Mouse (Mus musculus) kidney, adult 2 months (tissue): ENCODE measurements around the gene 4930595M18Rik. TPM values are rescaled to one million over a fixed set of nuclear protein-coding genes. Genes with fewer than 3 reads are reported as not detected.

Source experiments
- DNase-seq: peaks from one replicate; pipeline ENCODE4 v3.0.0; 2021
- H3K27ac ChIP-seq: fragments of 200-500 bp; 2 replicates; pipeline ENCODE4 v1.5.1; 2012; ENCODE audit warnings: low read depth, low read length, control low read depth, inconsistent platforms; ENCODE audit not compliant: insufficient read depth
- H3K27me3 ChIP-seq: fragments of 200-500 bp; replicated peaks from 2 replicates; pipeline ENCODE4 v1.6.1; 2012; ENCODE audit warnings: mild to moderate bottlenecking, moderate library complexity, low read length, inconsistent platforms; ENCODE audit not compliant: control insufficient read depth, insufficient read depth
- H3K36me3 ChIP-seq: fragments of 200-500 bp; 2 replicates; pipeline ENCODE4 v1.6.1; 2012; ENCODE audit warnings: mild to moderate bottlenecking, moderate library complexity, low read length, inconsistent platforms; ENCODE audit not compliant: control insufficient read depth, insufficient read depth
- H3K4me1 ChIP-seq: fragments of 200-500 bp; 2 replicates; pipeline ENCODE4 v1.6.1; 2011; ENCODE audit warnings: low read length; ENCODE audit not compliant: control insufficient read depth, insufficient read depth
- H3K4me3 ChIP-seq: fragments of 200-500 bp; 2 replicates; pipeline ENCODE4 v1.5.1; 2011; ENCODE audit warnings: mild to moderate bottlenecking, low read depth, low read length, control low read depth; ENCODE audit not compliant: insufficient read depth
- CTCF ChIP-seq: fragments of 200-500 bp; conservative IDR thresholded peaks from 2 replicates; pipeline ENCODE4 v1.5.1; 2011; ENCODE audit warnings: low read depth, mild to moderate bottlenecking, control low read depth, low read length, moderate library complexity, mixed read lengths; ENCODE audit not compliant: insufficient read depth, insufficient read length
- POLR2A ChIP-seq: fragments of 200-500 bp; IDR thresholded peaks from one replicate; pipeline ENCODE4 v1.6.1; 2011; ENCODE audit warnings: low read depth, low read length, control low read depth
- WGBS: fragments of 180-500 bp; shearing (Covaris S2); methylation state at CpG from one replicate; pipeline ENCODE4 v1.1.7; 2018; 5-methylcytosine and 5-hydroxymethylcytosine counted together
- polyA plus RNA-seq: library from polyadenylated mRNA; depleted of rRNA; stranded (reverse); fragments of >200 nt; gene quantifications from 2 replicates; pipeline ENCODE4 v1.2.3, GENCODE M21; 2012; rRNA removed

4930595M18Rik gene
- not detected in 2 replicates for polyA plus RNA-seq

- Histone ChIP-seq H3K27ac (no peak within 1 kb of the TSS), H3K4me3 (no peak within 1 kb of the TSS), H3K36me3 (no peaks in the 10 kb centered on the region), H3K27me3 (no peaks in the 10 kb centered on the region), H3K4me1 (no peaks in the 10 kb centered on the region)
- no peak for DNase-seq
- 85% methylated on average over 6 of the region's 6 CpGs for WGBS
- no peak for TF ChIP-seq CTCF
- no peak for TF ChIP-seq POLR2A
Measured at GRCm38 (mm10) chrX:81458021-81458420, at the start of gene 4930595M18Rik. TSS of gene 4930595M18Rik (minus strand) at chrX:81458121.

DNA sequence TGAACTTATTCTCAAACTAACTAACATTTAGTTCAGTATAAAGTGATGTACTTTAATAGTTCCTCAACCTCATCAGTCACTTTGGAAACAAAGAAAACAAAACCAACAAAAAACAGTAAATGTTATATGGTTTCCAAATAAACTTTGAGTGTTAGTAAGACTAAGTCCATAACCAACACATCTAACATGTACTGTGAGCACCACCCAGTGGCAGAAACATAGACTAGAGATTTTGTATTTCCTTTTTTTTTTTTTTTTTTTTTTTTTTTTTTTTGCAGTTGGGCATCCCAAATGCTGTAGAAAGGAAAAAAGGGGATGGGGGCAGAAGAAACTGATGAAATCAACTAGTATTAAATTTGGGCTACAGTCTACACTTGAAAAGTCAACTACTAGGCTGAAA is 14.6 kb upstream of the 4930595M18Rik start:
- no peak for DNase-seq
- H3K27ac ChIP-seq, result no peak overlapping the region
- H3K27me3 ChIP-seq, result no peaks in the 10 kb centered on the region
- TF ChIP-seq POLR2A (no peak), CTCF (no peak)
- H3K4me3 ChIP-seq, result no peak overlapping the region
- no peaks in the 10 kb centered on the region for H3K4me1 ChIP-seq
- no peaks in the 10 kb centered on the region for H3K36me3 ChIP-seq
